Mouse (Mus musculus) frontal cortex, postnatal 14 days (tissue): Measurements from ENCODE around the gene Elmo1.
A peak's percentile ranks its signal among the peaks of the same experiment; 100 is the strongest.

Experiments
- DNase-seq, 2 experiments: peaks; one replicate each; pipeline ENCODE4 v3.0.0; 2022; ENCODE audit warnings: low spot score in 2 of 2

Elmo1 gene

GRCm38 (mm10) chr13:20207126-20207525 is 116.7 kb downstream of the Elmo1 start:
- no peak for DNase-seq

- DNase-seq, result no peak
These were observed 117.7 kb downstream of the Elmo1 start for GRCm38 (mm10) chr13:20207950-20208642.

GRCm38 (mm10) chr13:20208867-20209266 is 118.5 kb downstream of the Elmo1 start:
- no peak for DNase-seq

- DNase-seq, result no peak
These were observed 121.4 kb downstream of the Elmo1 start for GRCm38 (mm10) chr13:20211780-20212179.

- DNase-seq, result no peak
These were observed 122.3 kb downstream of the Elmo1 start for GRCm38 (mm10) chr13:20212665-20213064.

- no peak for DNase-seq
These were observed 123.5 kb downstream of the Elmo1 start for GRCm38 (mm10) chr13:20213861-20214260.

- DNase-seq, result no peak
These were observed 127.2 kb downstream of the Elmo1 start for GRCm38 (mm10) chr13:20217453-20218090.

GRCm38 (mm10) chr13:20218126-20218525 is 127.7 kb downstream of the Elmo1 start:
- no peak for DNase-seq

GRCm38 (mm10) chr13:20220414-20220813 is 130.0 kb downstream of the Elmo1 start:
- DNase-seq, result no peak

- no peak for DNase-seq
These were observed 137.7 kb downstream of the Elmo1 start for GRCm38 (mm10) chr13:20227923-20228705.

- DNase-seq, result peak; percentile 27 to 31
These were observed 141.7 kb downstream of the Elmo1 start for GRCm38 (mm10) chr13:20231837-20232728.

GRCm38 (mm10) chr13:20233707-20234106 is 143.3 kb downstream of the Elmo1 start:
- DNase-seq, result no peak

- DNase-seq, result no peak
These were observed 147.2 kb downstream of the Elmo1 start for GRCm38 (mm10) chr13:20237615-20238014.

- DNase-seq, result no peak
These were observed 147.8 kb downstream of the Elmo1 start for GRCm38 (mm10) chr13:20238146-20238545.

- no peak for DNase-seq
These were observed 148.3 kb downstream of the Elmo1 start for GRCm38 (mm10) chr13:20238743-20239142.

- DNase-seq, result no peak
These were observed 159.8 kb downstream of the Elmo1 start for GRCm38 (mm10) chr13:20250069-20250668.

GRCm38 (mm10) chr13:20254911-20255310 is 164.5 kb downstream of the Elmo1 start:
- no peak for DNase-seq

- DNase-seq, result no peak
These were observed 165.0 kb downstream of the Elmo1 start for GRCm38 (mm10) chr13:20255380-20255779.

GRCm38 (mm10) chr13:20256613-20257012 is 166.2 kb downstream of the Elmo1 start:
- DNase-seq, result no peak

GRCm38 (mm10) chr13:20257562-20258525 is 167.4 kb downstream of the Elmo1 start:
- no peak for DNase-seq
